Mouse (Mus musculus) olfactory bulb, adult 2 months (tissue): Measurements from ENCODE around the gene Cdkal1. TPM values are rescaled to one million over a fixed set of nuclear protein-coding genes. Genes with fewer than 3 reads are reported as not detected.

Source experiments
- H3K27ac ChIP-seq: fragments of 200-500 bp; 2 replicates; pipeline ENCODE4 v1.5.1; 2012; ENCODE audit warnings: low read depth, low read length; ENCODE audit not compliant: insufficient read depth
- H3K4me1 ChIP-seq: fragments of 200-500 bp; 2 replicates; pipeline ENCODE4 v1.6.1; 2012; ENCODE audit warnings: low read length; ENCODE audit not compliant: control insufficient read depth, insufficient read depth
- H3K4me3 ChIP-seq: fragments of 200-500 bp; 2 replicates; pipeline ENCODE4 v1.5.1; 2012; ENCODE audit warnings: mild to moderate bottlenecking, low read depth, low read length, moderate library complexity; ENCODE audit not compliant: insufficient read depth
- CTCF ChIP-seq: fragments of 200-500 bp; IDR thresholded peaks from 2 replicates; pipeline ENCODE4 v1.5.1; 2012; ENCODE audit warnings: low read depth, mild to moderate bottlenecking, low read length, moderate library complexity; ENCODE audit not compliant: insufficient read depth
- POLR2A ChIP-seq: fragments of 200-500 bp; IDR thresholded peaks from 2 replicates; pipeline ENCODE4 v1.6.1; 2012; ENCODE audit warnings: mild to moderate bottlenecking, low read depth, low read length, moderate library complexity; ENCODE audit not compliant: insufficient read depth
- WGBS: fragments of 180-500 bp; shearing (Covaris S2); methylation state at CpG from one replicate; pipeline ENCODE4 v1.1.7; 2018; 5-methylcytosine and 5-hydroxymethylcytosine counted together
- polyA plus RNA-seq: library from polyadenylated mRNA; stranded (reverse); fragments of >200 nt; gene quantifications from 2 replicates; pipeline ENCODE4 v1.2.4, GENCODE M21; 2012; ENCODE audit warnings: low replicate concordance; ENCODE audit not compliant: missing spikeins, insufficient read depth, insufficient read length

Gene Cdkal1
- polyA plus RNA-seq, 1 experiment, result not detected

DNA sequence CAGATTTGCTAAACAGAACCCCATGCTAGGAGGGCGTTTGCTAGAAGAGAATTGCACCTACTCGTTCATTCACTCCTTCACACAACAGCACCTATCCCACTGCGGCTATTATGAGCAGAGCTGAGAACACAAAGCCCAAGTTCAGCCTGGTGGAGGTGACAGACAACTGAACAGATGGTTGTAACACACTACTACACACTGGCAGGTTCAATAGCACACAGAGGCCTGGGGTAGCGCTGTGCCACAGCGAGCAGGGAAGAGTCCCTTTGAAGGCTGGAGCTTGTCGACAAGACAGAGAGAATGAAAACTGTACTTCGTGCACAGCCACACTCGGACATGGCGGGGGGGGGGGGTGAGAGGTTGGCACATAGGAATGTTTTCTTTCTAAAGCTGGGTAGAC, 31.6 kb downstream of the Cdkal1 start:
- 36% methylated on average over 9 of the region's 9 CpGs for WGBS
- H3K4me1 ChIP-seq, result peaks cover 3% of the 10 kb centered on the region; the same call in 1 of the 2 replicates
- no peak overlapping the region for H3K27ac ChIP-seq
- no peak overlapping the region for H3K4me3 ChIP-seq
- TF ChIP-seq CTCF (no peak), POLR2A (no peak)

DNA sequence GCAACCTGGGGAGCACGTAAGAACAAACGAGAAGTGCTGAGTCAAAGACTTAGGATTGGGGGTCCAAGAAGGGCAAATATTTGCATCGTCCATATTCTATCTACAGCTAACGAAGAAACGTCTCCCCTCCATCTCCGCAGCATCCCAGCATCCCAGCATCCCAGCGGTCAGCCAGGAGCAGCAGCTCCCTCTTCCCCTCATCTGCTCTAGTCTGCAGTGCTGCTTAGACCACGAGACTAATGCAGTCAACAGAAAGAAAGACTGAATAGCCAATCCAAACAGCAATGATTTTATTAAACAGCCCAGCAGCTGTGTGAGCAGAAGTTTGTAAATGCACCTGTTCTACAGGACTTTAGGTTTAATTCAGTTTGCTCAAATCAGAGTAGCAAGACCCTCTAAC, 32.0 kb downstream of the Cdkal1 start:
- 81% methylated on average over 8 of the region's 8 CpGs for WGBS
- Histone ChIP-seq H3K4me3 (no peak overlapping the region), H3K4me1 (peaks cover 3% of the 10 kb centered on the region; the same call in 1 of the 2 replicates), H3K27ac (no peak overlapping the region)
- TF ChIP-seq CTCF, result no peak
- TF ChIP-seq POLR2A, result no peak

DNA sequence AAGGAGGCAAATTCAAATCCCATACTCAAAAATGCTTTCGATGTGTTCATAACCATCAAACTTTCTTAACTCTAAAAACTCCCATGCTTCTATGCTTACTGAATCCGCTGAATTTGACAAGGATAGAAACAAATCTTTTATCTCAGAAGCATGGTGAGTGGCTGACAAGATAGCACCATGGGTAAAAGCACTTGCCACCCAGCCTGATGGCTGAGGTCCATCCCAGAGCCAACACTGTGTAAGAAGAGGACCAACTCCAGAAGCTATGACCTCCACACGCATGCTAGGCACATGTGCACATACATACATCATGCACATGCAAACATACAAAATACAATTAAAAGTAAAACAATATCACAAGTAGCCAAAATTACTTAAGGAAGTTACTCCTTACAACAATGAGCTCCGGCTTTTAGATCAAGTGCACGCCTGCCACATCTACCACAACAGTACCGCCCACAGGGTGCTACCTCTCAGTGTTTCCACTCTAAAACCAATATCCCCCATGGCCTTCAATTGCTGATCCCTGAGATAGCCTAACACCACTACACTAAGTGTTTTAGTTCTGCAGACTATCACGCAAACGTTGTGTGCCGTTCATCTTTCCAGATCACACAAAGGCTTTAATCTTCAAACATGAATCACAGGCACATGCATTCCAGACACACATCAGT, 35.4 kb downstream of the Cdkal1 start:
- WGBS, result 95% methylated on average over 9 of the region's 9 CpGs
- Histone ChIP-seq H3K27ac (no peak overlapping the region), H3K4me1 (peaks cover 3% of the 10 kb centered on the region; the same call in 1 of the 2 replicates), H3K4me3 (no peak overlapping the region)
- no peak for TF ChIP-seq CTCF

DNA sequence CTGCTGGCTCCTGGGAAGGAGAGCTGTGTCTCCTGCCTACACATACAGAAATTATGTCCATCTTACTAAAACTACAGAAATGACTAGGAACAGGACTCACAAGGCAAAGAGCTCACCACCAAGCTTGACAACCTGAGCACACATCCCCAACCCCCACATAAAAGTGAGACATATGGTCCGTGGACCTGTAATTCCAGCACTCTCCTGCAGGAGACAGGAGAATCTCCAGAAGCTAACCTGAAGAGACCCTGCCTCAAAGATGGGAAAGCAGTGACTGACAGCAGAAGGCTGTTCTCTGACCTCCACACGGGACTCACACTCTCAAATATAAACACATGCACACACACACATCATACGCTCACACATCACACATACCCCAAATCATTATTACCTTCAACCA, 36.3 kb downstream of the Cdkal1 start:
- no peak for TF ChIP-seq CTCF
- no peak for TF ChIP-seq POLR2A
- H3K4me3 ChIP-seq, result no peak overlapping the region
- 96% methylated on average over 3 of the region's 3 CpGs for WGBS
- H3K4me1 ChIP-seq, result no peaks in the 10 kb centered on the region
- H3K27ac ChIP-seq, result no peak overlapping the region

DNA sequence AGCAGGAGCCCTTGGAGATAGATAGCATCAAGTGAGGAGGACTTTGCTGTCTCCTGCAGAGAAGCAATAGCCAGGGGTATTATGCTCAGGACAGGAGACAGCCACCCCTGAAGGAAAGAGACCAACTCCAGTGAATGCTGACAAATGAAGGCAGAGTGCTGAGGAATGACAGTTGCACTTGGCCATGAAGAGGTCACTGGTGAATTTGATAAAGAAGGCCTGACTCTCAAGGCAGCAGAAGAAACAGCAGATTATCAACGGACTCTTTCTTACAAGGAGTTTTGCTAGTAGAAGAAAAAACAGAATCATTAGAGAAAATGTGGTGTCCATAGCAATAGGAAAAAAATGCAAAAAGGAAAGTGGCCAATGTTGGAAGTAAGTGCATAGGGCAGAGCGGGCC, 37.2 kb downstream of the Cdkal1 start:
- TF ChIP-seq CTCF (no peak), POLR2A (no peak)
- H3K4me1 ChIP-seq, result no peaks in the 10 kb centered on the region
- no peak overlapping the region for H3K4me3 ChIP-seq
- 73% methylated on average over 2 of the region's 2 CpGs for WGBS
- H3K27ac ChIP-seq, result no peak overlapping the region

DNA sequence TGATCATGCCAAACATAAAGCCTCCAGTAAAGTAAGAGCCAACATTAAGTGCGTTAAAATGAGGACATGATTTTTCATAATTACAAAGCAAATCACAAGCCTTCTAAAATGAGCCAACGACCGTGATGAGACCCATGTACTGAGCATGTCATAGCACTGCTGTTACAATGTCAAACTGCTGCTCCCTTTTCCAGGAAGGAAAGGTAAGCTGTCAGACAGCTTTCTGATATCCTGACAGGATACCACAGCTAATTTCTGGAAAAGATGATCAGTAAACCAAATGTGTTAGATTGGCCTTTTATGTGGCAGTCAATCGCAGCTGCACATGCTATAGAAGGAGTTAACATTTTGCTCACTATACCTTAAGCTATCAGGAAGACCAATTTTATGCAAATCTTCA, 44.7 kb downstream of the Cdkal1 start:
- Histone ChIP-seq H3K4me1 (no peaks in the 10 kb centered on the region; the same call in 1 of the 2 replicates), H3K27ac (no peak overlapping the region), H3K4me3 (no peak overlapping the region)
- 76% methylated on average over 4 of the region's 4 CpGs for WGBS
- no peak for TF ChIP-seq CTCF
- no peak for TF ChIP-seq POLR2A

DNA sequence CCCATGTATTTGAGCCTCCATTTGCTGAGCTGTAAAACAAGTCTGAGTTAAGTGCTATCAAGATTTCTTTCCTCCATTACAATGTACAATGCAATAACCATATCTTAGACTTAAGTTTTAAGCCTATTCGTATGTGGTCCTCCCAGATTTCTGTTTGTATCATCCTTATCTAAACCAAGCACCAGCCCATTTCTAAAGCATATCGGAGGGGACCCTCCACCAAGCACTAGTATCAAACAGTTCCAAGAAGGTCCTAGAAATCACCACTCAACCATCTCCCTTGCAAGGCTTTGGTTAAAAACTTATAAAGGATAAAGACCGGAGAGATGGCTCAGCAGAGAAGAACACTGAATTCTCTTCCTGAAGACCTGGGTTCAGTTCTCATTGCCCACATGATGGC, 47.1 kb downstream of the Cdkal1 start:
- no peak overlapping the region for H3K4me3 ChIP-seq
- 93% methylated on average over 3 of the region's 3 CpGs for WGBS
- no peaks in the 10 kb centered on the region; the same call in 1 of the 2 replicates for H3K4me1 ChIP-seq
- TF ChIP-seq POLR2A, result no peak
- TF ChIP-seq CTCF, result no peak
- H3K27ac ChIP-seq, result no peak overlapping the region

DNA sequence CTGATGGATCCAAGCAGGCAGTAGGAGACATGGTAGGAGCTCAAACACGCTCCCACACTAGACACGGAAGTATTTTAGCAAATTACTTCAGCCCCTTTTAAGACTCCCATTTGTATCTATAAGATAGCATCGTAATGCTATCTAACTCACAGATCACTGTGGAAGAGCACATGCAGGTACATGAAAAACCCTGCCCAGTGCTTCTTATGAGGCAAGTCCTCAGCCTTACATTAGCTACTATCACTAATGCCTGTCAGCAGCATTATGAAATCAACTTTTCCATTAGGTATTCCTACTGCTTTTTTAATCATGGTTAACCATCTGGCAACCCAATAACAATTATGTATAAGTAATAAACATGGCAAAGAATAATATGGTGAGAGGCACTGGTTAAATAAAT, 47.5 kb downstream of the Cdkal1 start:
- Histone ChIP-seq H3K27ac (no peak overlapping the region), H3K4me3 (no peak overlapping the region), H3K4me1 (no peaks in the 10 kb centered on the region; the same call in 1 of the 2 replicates)
- TF ChIP-seq POLR2A (no peak), CTCF (no peak)
- 94% methylated on average over 3 of the region's 3 CpGs for WGBS

DNA sequence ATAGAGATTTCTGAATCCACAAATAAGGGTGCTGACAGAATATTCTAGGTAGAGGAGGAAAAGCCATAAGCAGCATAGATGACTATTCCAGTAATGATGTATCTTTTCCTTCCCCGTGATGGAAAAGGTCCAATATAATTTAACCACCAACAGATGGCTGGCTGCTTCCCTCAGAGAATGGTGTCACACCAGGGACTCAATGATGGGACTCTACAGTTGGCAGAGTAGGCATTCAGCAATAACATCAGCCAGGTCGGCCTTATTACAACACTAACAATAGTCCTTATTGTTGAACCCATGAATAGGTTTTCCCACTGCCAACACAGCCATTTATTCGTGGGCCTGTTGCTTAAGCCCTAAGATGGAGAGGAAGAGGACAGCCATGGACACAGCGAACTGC, 48.6 kb downstream of the Cdkal1 start:
- TF ChIP-seq POLR2A, result no peak
- no peak for TF ChIP-seq CTCF
- whole genome bisulfite sequencing, result 44% methylated on average over 4 of the region's 4 CpGs
- Histone ChIP-seq H3K27ac (no peak overlapping the region), H3K4me3 (no peak overlapping the region), H3K4me1 (no peaks in the 10 kb centered on the region; the same call in 1 of the 2 replicates)
